Mouse (Mus musculus): ENCODE data around the gene Jmjd1c. TPM values are rescaled to one million over a fixed set of nuclear protein-coding genes. Genes with fewer than 3 reads are reported as not detected.

The Jmjd1c gene
- total RNA-seq, 2 experiments from 2014 or later = 31.5 to 34.6 TPM

DNA sequence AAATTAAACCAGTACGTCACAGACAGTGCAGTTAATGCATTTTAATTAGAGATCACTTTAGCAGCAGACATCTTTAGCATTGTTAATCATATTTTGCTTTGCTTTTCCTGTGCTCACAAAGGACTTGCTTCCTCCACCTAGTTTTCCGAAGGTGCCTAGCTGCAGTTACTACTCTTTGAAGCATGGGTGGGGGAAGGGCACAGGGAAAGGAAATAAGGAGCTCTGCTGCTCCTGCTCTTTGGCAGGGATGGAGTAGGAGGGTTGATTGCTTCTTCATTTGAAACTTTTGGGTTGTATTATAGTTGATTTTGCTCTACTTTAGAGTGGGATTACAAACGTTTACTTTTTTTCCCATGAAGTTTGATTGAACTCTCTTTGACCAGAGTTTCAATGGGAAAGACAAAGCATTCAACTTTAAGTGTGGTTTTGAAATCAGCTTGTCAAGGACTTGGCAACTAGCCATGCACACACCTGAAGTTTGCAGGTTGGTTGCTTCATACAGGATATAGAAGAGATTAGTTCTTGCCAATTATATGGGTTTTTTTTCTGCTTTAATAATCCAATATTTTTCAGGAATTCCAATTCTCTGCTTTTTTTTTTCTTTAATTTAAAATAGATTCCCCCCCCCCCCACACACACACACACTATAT is 97.2 kb downstream of the Jmjd1c start:
- DNase-seq = peak in 1 of 2 experiments; percentile 42

DNA sequence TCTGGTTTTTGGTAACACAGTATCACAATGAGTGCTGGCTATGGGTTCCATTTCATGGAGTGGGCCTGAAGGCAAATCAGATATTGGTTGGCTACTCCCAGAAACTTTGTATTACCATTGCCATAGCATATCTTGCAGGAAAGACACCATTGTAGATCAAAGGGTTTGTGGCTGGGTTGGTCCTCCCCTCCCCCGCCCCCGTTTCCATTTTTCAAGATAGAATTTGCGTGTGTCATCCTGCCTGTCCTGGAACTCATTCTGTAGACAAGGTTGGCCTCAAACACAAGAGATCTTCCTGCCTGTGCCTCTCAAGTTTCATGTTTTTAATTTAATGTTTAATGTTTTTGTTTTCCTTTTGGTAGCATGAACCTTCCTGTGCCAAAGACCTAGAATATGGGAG is 98.1 kb downstream of the Jmjd1c start:
- no peak for DNase-seq

DNA sequence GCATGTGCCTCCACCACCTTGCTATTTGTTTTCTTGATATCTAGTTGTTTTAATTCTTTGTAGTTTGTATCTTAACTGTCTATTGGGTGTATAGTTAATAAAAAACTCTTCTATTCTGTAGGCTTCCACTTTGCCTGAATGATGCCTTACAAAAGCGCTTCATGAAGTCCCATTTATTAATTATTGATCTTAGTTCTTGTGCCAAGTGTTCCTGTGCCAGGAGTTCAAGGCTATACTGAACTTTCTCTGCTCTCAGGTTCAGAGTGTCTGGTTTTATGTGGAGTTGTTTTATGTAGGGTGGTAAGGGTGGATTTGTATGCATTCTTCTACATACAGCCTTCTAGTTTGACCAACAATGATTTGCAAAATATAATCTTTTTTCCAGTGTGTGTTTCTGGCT is 99.7 kb downstream of the Jmjd1c start:
- no peak for DNase-seq

DNA sequence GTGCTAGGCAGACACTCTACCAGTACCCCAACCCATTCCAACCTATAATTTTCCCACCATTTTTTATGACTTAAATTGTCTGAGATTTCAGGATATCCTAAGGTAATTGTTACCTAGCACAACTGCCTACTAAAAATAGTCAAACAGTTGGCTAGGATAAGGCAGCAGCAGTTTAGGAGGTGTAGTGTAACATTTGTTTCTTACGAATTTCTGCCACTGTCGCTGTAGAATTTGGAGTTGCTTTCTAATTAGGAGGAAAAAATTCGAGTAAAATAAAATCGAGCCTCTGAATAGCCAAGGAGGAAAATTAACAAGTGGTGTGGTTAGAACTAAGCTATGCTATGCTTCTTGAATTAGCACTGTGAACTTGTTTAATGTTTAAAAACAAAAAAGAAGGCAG is 101.3 kb downstream of the Jmjd1c start:
- no peak for DNase-seq

DNA sequence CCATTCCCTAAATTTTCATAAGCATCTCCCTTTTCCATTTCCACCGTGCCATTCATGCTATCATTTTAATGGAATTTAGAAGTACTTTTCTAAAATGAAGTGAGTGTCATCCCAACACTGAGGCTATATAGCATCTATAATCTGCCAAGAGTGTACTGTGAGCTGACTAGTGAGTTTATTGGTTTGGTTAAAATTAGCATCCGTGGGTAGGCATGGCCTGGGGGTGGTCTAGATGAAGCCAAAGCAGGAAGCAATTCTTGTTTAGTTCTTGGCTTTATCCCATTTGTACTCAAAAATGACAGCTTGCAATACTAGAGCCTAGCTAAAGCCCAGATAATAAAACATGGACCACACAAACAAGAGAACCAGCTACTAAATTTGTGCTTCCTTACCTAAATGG is 101.9 kb downstream of the Jmjd1c start:
- no peak for DNase-seq

DNA sequence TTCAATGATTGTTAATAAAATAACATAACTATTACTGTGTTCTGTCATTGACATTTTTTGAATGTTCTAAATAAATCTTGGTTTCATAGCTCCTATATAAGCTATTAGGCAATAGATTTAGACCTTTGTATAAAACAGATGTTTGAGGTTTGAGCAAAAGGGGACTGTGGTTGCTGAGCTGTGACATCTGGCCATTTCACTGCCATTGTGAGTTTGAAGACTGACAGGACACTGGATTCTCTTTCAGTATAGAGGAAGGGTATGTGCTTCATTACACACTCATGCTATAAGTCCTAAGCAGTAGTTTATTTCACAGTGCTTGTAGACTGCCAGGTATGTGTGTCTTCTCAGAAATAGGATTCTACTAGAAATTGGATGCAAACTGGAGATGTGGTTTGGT is 105.8 kb downstream of the Jmjd1c start:
- DNase-seq = no peak

DNA sequence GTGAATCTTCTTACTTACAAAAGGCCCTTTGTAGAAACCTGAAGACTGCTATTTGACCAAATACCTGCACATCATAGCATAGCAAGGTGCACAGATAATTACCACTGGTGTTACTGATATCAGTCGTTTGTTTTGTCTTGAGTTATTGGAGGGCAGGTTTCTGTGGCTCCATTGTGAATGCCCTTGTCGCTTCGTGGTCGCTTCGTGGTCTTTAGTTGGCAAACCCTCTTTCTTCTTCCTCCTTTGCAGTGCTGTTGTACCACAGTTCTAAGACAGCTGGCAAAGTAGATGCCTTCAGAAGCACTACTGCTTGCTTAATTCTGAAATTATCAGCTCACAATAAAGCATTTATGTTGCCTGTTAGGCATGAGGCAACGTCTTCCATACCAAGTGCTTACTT is 106.5 kb downstream of the Jmjd1c start:
- no peak for DNase-seq

DNA sequence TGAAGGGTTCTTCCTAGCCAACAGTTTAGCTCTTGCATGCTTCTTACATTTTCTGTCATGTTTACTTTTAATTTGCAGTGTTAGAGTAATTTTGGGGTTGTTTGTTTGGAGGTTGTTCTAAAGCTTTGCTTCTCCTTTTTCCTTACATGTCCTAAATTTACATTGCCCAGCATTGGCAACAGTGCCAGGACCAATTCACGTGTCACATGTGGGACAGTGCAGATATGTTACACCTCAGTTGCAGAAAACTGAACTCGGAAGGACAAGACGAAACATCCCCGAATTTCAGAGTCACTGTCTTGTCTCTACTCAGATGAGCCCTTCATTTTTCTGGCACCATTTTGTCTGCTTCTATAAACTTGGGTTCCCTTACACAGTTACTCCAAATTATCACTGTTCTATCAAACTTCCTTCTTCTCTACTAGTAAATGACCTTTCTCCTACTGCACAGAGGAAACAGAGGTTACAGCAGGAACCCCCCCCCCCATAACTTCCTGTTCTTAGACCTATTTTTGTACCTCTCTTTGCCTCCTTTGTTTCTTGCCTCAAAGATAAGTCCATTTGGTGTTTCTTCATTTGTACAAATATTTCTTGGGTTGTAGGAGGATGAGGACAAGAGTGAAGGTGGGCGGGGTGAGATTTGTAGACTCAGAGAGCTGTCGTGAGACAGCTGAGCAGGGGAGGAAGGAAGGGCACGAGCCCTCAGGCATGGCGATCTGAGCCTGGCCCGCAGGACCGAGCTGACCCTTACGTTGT is 108.9 kb downstream of the Jmjd1c start:
- DNase-seq = peak; percentile 45 to 70

DNA sequence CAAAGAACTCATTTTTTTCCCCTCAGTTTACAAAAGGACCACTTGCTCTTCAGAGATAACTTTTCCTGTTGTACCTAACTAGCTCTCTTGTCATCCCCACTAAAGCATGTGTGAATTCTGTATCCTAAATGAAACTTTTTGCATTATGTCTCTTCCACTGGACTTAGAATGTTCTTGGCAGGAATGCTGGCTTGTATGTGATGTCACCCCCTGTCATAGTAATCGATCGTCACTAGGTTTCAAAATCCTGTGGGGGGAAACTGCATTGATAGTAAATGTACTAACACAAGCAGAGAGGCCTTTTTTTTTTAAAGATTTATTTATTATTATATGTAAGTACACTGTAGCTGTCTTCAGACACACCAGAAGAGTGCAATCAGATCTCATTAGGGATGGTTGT is 112.0 kb downstream of the Jmjd1c start:
- no peak for DNase-seq

DNA sequence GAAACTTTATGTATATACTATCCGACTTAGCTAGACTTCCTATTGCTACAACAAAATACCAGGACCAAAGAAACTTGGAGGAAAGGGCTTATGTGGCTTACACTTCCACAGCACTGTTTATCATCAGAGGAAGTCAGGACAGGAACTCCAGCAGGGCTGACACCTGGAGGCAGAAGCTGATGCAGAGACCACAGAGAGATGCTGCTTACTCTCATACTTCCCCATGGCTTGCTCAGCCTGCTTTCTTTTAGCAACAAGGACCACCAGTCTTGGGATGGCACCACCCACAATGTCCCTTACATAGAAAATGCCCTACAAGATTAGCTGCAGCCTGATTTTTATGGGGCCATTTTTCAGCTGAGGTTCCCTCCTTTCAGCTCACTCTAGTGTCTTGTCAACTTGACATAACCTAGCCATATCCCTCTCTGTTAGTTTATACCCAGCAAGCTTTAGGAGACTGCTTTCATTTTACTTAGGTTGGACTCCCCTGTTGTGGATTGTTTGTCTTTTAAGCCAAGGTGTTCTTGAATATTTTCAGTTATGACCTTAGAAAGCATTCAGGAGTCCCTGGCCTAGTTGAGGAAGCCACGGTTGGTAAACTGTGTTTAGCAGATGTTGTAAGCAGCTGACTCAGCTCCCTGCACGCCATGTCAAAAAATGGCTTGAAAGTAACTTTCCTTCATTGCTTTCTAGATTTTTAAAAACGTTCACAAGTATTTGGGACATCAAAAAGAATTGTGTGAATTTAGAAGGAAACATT is 114.2 kb downstream of the Jmjd1c start:
- no peak for DNase-seq

DNA sequence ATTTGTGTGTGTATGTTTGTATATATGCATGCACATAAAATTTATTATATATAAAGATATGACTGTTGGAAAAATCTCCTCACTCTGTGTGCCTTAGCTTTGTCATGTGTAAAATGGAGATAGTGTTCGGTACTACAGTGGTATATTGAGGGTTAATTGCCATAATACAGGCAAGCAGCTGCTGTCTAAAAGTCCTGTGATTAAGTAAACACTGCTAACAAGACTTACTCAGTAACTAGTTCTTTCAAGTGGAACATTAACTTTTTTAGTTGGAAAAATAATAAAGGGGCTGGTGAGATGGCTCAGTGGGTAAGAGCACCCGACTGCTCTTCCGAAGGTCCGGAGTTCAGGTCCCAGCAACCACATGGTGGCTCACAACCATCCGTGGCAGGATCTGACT is 116.1 kb downstream of the Jmjd1c start:
- no peak for DNase-seq

DNA sequence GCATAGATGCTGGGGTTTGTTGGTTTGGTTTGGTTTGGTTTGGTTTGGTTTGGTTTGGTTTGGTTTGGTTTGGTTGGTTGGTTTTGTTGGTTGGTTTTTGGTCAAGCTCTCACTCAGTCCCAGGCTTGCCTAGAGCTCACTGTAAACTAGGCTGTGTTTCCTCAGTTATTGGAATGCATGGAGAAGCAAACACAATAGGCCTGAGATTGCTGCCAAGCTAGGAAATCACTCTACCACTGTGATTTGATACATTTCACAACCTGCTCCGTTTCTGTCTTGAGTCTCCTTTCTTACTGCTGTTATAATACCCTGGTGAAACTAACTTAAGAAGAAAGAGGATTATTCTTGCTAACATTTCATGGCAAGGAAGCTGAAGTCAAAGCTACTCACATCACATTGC is 117.8 kb downstream of the Jmjd1c start:
- no peak for DNase-seq

DNA sequence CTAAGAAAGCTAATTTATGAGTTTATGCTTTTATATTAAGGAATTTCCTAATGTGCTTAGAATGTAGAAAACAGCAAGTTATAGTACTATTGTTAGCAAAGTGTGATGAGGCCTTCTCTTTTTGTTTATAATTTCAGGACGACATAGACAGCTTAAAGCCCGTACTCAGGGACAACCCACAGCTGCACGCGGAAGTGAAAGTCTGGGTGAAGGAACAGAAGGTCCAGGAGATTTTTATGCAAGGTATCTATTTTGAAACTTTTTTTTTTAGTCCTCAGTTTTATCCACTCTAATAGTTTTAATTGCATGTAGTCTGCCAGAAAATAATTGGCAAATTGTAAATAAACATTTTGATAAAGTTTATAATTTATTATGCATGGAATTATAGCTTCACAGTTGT is 119.2 kb downstream of the Jmjd1c start:
- DNase-seq = peak in 1 of 2 experiments; percentile 47

DNA sequence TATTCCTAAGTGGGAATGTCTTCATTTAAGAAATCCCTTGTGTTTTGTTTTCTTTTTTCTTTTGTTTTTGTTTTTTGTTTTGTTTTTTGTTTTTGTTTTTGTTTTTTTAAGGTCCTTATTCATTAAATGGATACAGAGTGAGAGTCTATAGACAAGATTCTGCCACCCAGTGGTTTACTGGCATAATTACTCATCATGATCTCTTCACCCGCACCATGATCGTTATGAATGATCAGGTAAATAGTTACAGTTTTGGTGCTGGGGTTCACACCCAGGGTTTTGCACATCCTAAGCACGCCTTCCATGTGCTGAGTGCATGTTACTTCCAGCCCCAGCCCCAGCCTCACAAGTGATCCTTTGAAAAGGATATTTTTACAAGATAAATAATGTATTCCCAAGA is 120.9 kb downstream of the Jmjd1c start:
- DNase-seq = no peak

DNA sequence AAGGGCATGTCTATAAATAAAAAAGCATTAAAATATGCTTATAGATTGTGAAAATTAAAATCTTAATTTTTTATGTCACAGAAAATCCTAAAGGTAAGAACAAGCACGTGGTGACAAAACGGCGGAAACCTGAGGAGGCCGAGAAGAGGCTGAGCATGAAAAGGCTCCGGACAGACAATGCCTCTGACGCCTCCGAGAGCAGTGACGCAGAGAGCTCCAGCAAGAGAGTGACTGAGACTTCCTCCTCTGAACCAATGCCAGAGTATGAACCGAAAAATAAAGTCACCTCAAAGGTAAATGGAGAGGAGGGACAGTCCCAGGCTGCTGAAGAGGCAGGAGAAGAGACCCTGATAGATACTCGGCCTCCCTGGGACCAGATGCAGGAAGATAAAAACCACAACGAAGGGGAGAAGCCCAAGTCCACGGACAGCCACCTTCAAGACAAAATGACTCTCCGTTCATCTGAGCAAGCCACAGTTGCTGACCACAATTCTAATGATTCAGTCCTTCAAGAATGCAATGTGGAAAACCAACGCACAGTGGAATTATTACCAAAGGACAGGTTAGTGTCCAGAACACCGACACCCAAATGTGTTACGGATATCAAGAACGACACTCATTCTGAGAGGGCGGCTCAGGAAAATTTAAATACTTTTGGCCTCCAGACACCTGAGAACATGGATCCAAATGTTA is 123.1 kb downstream of the Jmjd1c start:
- DNase-seq = no peak

DNA sequence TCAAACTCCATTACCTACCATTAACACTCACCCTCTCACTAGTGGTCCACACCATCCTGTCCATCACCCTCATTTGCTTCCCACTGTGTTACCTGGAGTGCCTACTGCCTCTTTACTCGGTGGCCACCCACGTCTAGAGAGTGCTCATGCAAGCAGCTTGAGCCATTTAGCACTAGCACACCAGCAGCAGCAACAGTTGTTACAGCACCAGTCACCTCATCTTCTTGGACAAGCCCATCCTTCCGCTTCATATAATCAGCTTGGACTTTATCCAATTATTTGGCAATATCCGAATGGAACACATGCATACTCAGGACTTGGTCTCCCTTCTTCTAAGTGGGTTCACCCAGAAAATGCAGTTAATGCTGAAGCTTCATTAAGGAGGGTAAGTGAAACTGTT is 124.3 kb downstream of the Jmjd1c start:
- DNase-seq = peak in 1 of 2 experiments; percentile 10

DNA sequence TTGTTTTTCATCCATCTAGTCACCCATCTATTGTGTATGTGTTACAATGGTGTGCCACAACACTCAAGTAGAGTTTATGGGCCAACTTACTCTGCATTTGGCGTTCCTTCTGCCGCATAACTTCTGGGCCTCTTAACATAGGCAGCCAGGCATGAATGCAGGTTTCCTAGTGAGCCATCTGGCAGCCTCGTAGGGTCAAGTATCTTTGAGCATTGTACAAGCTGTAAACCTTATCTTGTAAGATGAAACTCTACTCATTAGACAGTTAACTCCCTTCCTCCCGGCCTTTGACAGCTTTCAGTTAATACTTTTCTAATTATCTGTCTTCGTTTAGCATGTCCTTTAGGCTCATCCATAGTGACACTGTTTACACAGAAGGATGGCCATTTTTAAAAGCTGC is 125.4 kb downstream of the Jmjd1c start:
- DNase-seq = no peak

DNA sequence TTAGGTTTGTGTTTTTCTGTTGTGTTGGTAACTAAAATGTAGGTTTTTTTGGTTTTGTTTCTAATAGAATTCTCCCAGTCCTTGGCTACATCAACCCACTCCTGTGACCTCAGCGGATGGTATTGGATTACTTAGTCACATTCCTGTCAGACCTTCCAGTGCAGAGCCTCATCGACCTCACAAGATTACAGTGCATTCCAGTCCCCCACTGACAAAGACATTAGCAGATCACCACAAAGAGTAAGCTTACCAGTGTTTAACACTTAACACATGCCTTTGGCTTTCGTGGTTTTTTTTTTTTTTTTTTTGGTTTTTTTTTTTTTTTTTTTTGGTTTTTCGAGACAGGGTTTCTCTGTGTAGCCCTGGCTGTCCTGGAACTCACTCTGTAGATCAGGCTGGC is 128.0 kb downstream of the Jmjd1c start:
- DNase-seq = no peak

DNA sequence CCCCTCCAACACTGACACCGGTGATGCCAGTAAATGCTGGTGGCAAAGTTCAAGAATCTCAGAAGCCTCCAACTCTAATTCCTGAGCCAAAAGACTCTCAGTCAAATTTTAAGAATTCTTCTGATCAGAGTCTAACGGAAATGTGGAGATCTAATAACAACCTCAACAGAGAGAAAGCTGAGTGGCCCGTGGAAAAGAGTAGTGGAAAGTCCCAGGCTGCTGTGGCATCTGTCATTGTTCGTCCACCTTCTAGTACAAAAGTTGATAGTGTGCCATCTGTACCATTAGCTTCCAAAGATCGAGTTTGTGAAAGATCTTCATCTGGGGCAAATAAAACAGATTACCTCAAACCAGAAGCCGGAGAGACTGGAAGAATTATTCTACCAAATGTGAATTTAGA is 129.6 kb downstream of the Jmjd1c start:
- DNase-seq = no peak

DNA sequence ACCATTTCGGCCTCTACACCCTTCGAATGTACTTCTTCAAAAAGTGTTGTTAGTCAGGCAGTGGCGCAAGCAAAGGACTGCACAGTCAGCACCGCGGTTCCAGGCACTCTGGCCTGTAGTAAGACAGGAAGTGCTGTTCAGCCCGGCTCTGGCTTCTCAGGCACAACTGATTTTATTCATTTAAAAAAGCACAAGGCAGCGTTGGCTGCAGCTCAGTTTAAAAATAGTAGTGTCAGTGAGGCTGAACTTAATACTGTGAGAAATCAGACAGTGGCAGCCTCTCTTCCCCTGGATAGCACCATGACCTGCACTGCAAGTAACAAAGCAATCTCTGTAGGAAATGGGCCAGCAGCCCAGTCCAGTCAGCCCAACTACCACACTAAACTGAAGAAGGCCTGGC is 130.2 kb downstream of the Jmjd1c start:
- peak; percentile 76 to 86 for DNase-seq

DNA sequence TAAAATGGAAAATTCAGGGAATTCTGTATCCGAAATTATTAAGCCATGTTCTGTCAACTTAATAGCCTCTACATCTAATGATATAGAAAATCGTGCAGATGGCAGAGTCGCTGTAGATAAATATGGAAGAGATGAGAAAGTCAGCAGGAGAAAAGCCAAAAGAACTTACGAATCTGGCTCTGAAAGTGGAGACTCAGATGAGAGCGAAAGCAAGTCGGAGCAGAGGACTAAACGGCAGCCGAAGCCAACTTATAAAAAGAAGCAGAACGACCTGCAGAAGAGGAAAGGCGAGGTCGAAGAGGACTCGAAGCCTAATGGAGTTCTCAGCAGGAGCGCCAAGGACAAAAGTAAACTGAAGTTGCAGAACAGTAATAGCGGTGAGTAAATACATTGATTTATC is 130.6 kb downstream of the Jmjd1c start:
- DNase-seq = peak in 1 of 2 experiments; percentile 26

DNA sequence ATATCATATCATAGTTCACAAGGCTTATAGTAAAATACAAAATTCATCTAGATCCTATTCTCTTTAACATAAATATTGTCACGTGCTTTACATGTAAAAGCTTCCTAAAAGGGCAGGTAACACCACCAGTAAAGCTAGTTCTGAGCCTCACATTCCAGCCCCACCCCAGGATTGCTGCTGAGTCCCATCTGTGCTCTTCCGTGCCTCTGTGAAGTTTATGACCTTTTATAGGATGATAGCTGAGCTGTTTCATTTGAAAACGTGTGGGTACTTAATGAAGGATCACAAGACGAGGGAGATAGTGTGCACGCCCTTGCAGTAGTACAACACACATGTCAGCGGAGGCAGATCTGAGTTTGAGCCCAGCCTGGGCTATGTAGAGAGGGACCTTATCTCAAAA is 134.5 kb downstream of the Jmjd1c start:
- DNase-seq = no peak

DNA sequence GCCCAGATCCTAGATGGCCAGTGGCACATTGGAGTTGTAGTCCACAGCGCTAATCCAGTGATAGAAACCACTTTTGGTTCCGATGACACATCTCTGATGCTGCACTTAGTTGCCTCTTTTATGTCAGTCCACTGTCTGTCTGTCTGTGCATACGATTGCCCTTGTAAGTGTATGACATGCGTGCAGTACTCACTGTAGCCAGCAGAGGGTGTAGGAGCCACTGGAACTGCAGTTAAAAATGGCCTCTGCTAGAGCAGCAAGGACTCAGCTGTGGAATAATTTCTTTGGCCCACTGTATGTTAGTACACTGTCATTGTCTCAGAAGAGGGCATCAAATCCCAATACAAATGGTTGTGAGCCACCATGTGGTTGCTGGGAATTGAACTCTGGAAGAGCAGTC is 151.2 kb downstream of the Jmjd1c start:
- DNase-seq = peak in 1 of 2 experiments; percentile 44

All from heart, adult 18-20 months (tissue).